Mouse (Mus musculus): ENCODE data around the gene Polr2j.
"Not testable (repeated sequence)": the region's sequence is repeated elsewhere in the genome, so short reads cannot be mapped to it uniquely, and the experiment has no call there.

Gene Polr2j

GRCm38 (mm10) chr5:136104511-136104910 lies 11.9 kb upstream of the Polr2j start:
- no peak for DNase-seq (ENCODE audit: extremely low spot score, low read depth, low spot score)

- DNase-seq (ENCODE audit: extremely low spot score, low read depth, low spot score): no peak
These were observed 7.9 kb upstream of the Polr2j start for GRCm38 (mm10) chr5:136108486-136108885.

DNA sequence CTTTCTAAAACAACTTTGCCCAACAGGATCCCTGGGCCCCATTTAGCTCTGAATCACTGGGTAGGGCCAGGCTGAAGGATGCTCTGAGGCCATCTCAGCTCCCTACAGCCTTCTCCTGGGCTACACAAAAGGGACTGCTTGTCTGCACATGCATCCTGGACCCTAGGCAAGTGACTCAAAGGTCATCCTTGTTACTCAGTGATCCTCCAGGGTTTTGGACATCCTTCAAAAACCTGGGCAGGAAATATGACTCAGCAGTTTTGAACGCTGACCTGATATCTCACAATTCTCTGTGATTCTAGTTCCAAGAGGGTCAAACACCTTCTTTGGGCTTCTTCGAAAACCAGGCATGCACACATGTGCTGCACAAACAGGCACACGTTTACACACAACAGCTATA lies 7.4 kb upstream of the Polr2j start:
- DNase-seq (ENCODE audit: extremely low spot score, low read depth, low spot score): no peak

DNA sequence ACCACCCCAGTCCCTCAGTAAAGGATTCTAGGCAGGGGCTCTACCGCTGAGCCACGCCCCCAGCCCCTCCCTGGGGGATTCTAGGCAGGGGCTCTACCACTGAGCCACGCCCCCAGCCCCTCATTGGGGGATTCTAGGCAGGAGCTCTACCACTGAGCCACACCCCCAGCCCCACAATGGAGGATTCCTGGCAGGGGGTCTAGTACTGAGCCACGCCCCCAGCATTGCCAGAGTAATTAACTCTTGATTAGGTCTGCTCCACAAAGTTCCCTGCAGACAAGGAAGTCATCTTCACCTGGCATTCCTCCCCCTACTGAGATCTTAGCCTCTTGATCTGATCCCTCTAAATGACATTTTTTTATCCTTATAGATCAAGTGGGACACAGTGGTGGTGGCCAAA lies 2.9 kb upstream of the Polr2j start:
- not testable (repeated sequence) for DNase-seq (ENCODE audit: extremely low spot score, low read depth, low spot score)

DNA sequence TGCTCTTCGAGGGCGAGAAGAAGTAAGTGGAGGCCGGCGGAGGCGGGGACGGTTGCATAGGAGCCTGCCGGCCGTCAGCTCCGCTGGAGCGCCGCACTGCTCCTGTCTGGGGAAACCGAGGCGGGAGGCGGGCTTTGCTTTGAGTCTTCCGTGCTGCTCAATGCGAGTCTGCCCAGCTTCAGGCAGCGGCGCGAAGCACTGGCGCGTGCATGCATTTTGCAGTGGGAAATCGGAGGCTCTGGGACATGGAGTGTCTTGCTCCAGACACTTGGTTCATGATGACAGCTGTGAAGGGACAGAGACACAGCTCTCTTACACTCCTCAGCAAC lies 317 bp downstream of the Polr2j start:
- no peak for DNase-seq (ENCODE audit: extremely low spot score, low read depth, low spot score)

DNA sequence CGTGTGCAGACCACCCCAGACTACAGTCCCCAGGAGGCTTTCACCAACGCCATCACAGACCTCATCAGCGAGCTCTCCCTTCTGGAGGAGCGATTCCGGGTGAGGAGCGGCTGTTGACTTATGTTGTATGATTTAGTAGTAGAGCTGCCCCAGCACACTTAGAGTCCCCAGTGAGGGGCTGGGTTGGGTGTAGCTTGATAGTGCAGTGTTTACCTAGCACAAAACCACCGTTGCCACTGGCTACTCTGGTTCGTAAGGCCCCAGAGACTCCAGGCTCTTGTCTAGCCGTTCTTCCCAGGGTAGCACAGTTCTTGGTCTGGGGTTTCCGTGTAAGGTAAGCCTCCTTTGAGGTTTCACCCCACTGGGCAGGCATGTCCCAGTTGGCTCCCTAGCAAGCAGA lies 5.7 kb downstream of the Polr2j start:
- no peak for DNase-seq (ENCODE audit: extremely low spot score, low read depth, low spot score)

- peak; percentile 67 for DNase-seq (ENCODE audit: extremely low spot score, low read depth, low spot score)
These were observed 19.3 kb downstream of the Polr2j start, which contains the start of the genes Lrwd1 and Alkbh4 for GRCm38 (mm10) chr5:136135571-136136291. Gene Lrwd1, minus strand, starts transcription at chr5:136136074. Gene Alkbh4, plus strand, starts transcription at chr5:136136146.

DNA sequence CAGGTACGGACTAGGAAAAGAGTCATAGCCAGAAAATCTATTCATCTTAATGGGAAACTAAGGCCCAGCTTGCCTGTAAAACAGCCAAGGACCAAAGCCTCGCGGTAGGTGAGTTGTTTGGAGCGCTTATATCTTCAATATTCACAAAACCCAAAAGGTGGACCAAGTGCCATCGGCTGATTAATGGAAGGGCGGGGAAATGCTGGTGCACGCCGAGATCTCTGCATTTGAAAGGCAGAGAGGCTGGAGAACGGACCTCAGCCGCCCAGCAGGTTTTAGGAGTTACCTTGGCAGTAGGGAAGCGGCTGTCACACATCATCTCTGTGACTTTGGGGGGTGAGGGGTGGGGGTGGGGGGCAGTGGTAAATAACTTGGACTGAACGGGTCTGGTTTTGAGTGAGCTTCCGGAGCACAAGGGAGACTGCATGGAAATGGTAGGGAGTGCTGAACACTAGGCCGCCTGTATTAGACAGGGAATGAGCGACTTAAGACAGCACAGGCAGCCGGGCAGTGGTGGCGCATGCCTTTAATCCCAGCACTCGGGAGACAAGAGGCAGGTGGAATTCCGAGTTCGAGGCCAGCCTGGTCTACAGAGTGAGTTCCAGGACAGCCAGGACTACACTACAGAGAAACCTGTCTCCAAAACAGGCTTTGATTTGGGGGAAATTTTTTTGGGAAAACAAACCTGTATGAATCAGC lies 20.0 kb downstream of the Polr2j start:
- DNase-seq (ENCODE audit: extremely low spot score, low read depth, low spot score): no peak

DNA sequence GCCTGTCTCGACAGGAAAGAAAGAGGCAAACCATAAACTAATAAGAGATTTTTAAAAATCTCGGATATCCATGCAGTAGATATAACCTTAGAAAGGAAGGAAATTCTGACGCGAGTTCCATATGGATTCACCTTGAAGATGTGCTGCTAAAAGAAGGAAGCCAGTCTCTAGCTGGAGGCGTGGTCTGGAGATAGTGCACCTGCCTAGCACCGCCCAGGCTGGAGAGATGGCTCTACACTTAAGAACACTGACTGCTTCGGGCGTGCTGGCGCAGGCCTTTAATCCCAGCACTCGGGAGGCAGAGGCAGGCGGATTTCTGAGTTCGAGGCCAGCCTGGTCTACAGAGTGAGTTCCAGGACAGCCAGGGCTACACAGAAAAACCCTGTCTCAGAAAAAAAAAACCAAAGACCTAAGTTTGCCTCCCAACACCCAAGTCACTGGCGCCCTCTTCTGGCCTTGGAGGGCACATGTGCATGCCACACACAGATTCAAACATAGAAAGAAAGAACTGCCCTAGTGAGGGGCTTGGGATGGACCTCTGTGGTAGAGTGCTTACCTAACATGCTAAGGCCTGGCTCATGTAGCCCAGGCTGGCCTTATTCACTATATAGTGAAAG lies 21.3 kb downstream of the Polr2j start:
- DNase-seq (ENCODE audit: extremely low spot score, low read depth, low spot score): no peak

GRCm38 (mm10) chr5:136139393-136139792 lies 23.0 kb downstream of the Polr2j start:
- DNase-seq (ENCODE audit: extremely low spot score, low read depth, low spot score): no peak

GRCm38 (mm10) chr5:136140057-136140482 lies 23.6 kb downstream of the Polr2j start:
- no peak for DNase-seq (ENCODE audit: extremely low spot score, low read depth, low spot score)

DNA sequence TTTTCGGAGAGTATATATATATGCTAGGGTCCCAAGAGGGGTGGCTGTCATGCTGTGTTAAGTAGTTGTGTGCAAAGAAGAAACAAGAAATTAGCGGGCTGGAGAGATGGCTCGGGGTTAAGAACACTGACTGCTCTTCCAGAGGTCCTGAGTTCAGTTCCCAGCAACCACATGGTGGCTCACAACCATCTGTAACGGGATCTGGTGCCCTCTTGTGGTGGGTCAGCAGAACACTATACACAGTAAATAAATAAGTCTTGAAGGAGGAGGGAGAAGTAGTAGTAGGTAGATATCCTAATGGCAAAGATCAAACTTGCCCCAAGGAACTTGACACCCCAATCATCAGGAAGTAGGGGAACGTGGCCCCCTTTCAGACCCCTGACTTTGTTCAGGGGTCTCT lies 26.3 kb downstream of the Polr2j start:
- no peak for DNase-seq (ENCODE audit: extremely low spot score, low read depth, low spot score)

GRCm38 (mm10) chr5:136143161-136143755 lies 26.8 kb downstream of the Polr2j start:
- no peak for DNase-seq (ENCODE audit: extremely low spot score, low read depth, low spot score)

GRCm38 (mm10) chr5:136144606-136145430 lies 28.4 kb downstream of the Polr2j start:
- DNase-seq (ENCODE audit: extremely low spot score, low read depth, low spot score): no peak

- no peak for DNase-seq (ENCODE audit: extremely low spot score, low read depth, low spot score)
These were observed 30.5 kb downstream of the Polr2j start for GRCm38 (mm10) chr5:136146936-136147335.

DNA sequence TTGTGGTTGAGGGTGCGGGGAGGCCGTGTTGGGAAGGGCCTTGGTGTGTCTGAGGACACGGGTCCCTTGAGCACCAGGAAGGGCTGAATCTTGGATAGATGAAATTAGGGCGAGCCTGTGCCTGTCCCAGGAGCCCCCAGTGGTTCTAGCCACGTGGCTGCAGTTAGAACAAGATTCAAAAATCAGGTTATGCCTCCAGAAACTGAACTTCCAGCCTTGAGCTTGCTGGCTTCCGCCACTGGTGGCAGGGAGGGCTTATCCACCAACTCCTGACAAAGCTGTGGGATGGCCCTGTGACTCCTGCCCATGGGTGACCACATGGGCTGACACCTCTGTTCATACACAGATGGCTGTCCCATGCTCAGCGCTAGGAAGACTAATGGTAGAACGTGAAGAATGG lies 31.3 kb downstream of the Polr2j start:
- DNase-seq (ENCODE audit: extremely low spot score, low read depth, low spot score): no peak

DNA sequence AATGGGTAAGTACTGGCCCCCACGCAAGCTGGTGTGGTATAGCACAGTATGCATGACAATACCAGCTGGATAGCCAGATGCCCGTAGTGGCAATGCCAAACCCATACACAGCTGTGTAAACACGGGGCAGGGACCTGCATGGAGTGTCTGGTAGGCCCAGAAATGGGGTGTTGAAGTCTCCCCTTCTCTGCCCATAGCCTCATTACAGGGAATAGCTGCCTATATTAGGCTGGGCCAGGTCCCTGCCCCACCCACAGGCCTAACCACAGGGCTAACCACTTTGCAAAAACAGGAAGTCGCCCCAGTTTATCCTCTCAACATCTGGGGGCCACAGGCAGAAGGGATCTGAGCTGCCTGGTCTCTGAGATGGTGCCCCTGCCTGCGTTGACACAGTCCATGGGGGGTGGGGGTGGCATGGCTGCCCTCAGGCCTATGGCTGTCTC lies 32.7 kb downstream of the Polr2j start:
- not testable (repeated sequence) for DNase-seq (ENCODE audit: extremely low spot score, low read depth, low spot score)

DNA sequence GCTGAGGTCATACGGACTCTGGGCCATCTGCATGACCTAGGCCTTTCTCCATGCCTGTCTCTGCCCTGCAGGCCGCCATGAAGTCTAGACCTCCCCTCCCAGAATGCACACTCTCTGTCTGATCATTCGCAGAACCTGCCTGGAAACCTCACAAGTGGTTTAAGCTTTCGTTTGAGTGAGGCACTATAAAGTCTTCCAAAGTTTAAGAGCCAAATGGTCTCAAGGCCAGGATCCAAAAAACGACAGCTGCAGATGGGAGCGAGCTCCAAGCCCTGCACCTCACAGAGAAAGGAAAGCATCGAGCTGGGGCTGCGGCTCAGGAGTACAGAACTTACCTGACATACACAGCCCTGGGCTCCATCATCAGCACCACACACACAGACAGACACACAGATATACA lies 35.9 kb downstream of the Polr2j start:
- DNase-seq (ENCODE audit: extremely low spot score, low read depth, low spot score): no peak

DNA sequence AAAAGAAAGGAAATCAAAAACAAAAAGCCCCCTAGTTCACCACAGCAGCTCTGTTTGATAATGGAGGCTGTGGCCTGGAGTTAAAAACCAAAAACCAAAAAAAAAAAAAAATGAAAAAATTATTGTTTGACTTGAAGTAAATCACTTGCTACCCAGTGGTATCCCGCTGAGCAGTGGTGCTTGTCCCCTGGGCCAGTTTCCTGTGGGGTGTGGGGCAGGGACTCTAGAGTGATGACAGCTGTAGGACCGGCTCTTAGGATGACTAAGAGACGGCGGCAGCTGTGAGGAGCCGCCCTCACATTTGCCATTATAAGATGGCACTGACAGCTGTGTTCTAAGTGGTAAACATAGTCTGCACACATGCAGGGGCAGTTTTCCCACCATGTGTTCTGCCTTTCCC lies 39.0 kb downstream of the Polr2j start:
- DNase-seq (ENCODE audit: extremely low spot score, low read depth, low spot score): no peak

GRCm38 (mm10) chr5:136160084-136160483 lies 43.7 kb downstream of the Polr2j start:
- DNase-seq (ENCODE audit: extremely low spot score, low read depth, low spot score): not testable (repeated sequence)
